Mouse (Mus musculus): ENCODE measurements at regions not wholly inside any gene's neighbourhood (a gene's known extent, or its start where the extent isn't known, plus 50 kb on each side); places are given as distances from the start of the nearest gene placed in this dataset.

DNA sequence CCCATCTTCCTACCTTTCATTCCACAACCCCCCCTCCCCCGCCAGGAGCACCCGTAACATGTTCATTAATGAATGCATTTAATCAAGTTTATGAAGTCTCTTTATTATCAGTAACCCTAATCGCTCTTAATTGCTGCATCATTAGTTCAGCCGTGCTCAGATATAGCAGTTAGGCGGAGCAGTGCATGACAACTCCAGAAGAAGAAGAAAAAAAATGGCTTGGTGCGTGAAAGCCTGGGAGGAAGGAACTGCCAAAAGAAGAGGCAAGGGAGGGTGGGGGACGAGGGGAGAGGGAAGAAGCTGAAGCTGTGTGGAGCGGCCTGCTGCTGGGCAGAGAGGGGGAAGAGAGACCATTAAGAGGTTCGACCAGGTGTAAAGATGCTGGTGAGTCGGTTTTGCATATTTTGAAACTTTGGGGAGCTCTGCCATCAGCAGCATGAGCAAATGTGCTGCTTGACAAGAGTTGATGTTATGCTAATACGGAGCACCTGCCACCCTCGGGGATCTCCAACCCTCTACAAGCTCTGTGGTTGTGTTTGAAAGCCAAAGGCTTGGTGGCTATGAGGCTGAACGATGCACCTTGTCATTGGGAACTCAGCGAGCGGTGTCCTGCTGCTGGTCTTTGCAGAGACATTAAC lies 408.6 kb upstream of the Zfp703 start:
- TF ChIP-seq CTCF (IDR thresholded peaks at IDR 0.05; ENCODE audit: low read depth, low read length) (no peak), GATA1 (IDR thresholded peaks at IDR 0.05; ENCODE audit: borderline replicate concordance, low read length) (no peak)
